Mouse (Mus musculus) erythroblast, embryonic 14.5 days (primary cell): ENCODE data around the gene Rpl10a.

Experiments used
- GATA1 ChIP-seq: IDR thresholded peaks from 2 replicates; pipeline ENCODE4 v1.6.1; 2012; ENCODE audit warnings: low read length, inconsistent platforms, mixed read lengths
- TAL1 ChIP-seq: IDR thresholded peaks from 3 replicates; pipeline ENCODE4 v1.6.1; 2012; ENCODE audit warnings: low read length, inconsistent platforms, mixed read lengths

- no peak for TF ChIP-seq TAL1
- TF ChIP-seq GATA1: no peak
These were observed 16.4 kb downstream of the Rpl10a start for GRCm38 (mm10) chr17:28344670-28345069.
